Mouse (Mus musculus): Measurements from ENCODE around the gene Lpp. TPM values are rescaled to one million over a fixed set of nuclear protein-coding genes. Genes with fewer than 3 reads are reported as not detected.

Lpp gene
- polyA plus RNA-seq, 1 experiment from 2014 or later = 10.9 TPM

DNA sequence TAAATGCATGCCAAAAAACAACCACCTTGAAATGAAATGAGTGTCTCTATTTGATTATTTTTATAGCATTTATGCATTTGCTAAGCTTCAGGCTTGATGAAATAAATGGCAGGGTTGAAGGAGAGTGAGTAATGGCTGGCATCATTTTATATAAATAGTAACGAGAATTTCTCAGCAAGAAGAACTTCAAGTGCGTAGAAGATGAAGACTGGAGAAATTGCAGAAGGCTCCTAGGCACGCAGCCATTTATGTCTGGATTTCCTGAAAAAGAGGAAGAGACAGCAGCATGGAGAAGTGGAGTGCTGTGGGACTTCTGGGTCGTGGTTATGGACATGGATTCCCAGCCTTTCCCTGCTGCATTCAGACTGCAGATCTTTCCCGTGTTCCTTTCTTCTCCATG lies 259.7 kb downstream of the Lpp start:
- no peaks in the 10 kb centered on the region for H3K4me1 ChIP-seq (ENCODE audit: control insufficient read depth, insufficient read depth, low read depth, low read length)
- H3K27me3 ChIP-seq (replicated peaks; ENCODE audit: control insufficient read depth, insufficient read depth, low read length) = no peaks in the 10 kb centered on the region
- H3K36me3 ChIP-seq (ENCODE audit: control insufficient read depth, insufficient read depth, low read length) = no peaks in the 10 kb centered on the region
- no peak overlapping the region for H3K27ac ChIP-seq (ENCODE audit: low read depth, low read length)
- no peak overlapping the region for H3K4me2 ChIP-seq (ENCODE audit: low read length)
- no peak overlapping the region for H3K9ac ChIP-seq (ENCODE audit: low read depth, low read length)
- ATAC-seq = no peak
- H3K9me3 ChIP-seq (ENCODE audit: control insufficient read depth, low read length) = no peaks in the 10 kb centered on the region
- H3K4me3 ChIP-seq (ENCODE audit: low read length) = no peak overlapping the region
- WGBS = 79% methylated on average over 5 of the region's 5 CpGs

DNA sequence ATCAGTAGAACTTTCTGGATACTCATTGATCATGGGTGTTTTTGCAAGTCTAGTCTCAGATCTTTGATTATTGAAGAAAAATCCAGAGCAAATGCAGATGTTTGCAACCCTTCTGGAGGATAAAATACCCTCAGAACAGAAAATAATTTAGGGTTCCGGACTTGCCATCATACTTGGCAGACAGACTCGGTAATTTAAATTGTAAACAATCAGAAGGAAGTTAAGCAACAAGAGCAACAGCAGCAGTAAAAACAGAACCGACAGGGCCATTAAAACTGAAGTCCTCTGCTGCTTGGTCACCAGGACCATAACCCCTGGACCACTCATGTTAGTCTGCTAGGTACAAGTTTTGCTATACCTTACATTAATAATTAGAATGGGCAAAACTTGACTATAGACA lies 261.8 kb downstream of the Lpp start:
- H3K4me3 ChIP-seq (ENCODE audit: low read length) = no peak overlapping the region
- H3K9ac ChIP-seq (ENCODE audit: low read depth, low read length) = no peak overlapping the region
- H3K4me2 ChIP-seq (ENCODE audit: low read length) = no peak overlapping the region
- H3K27me3 ChIP-seq (replicated peaks; ENCODE audit: control insufficient read depth, insufficient read depth, low read length) = no peaks in the 10 kb centered on the region
- H3K4me1 ChIP-seq (ENCODE audit: control insufficient read depth, insufficient read depth, low read depth, low read length) = no peaks in the 10 kb centered on the region
- H3K9me3 ChIP-seq (ENCODE audit: control insufficient read depth, low read length) = no peaks in the 10 kb centered on the region
- WGBS = 90% methylated on average over 3 of the region's 3 CpGs
- no peak for ATAC-seq
- H3K36me3 ChIP-seq (ENCODE audit: control insufficient read depth, insufficient read depth, low read length) = no peaks in the 10 kb centered on the region
- no peak overlapping the region for H3K27ac ChIP-seq (ENCODE audit: low read depth, low read length)

DNA sequence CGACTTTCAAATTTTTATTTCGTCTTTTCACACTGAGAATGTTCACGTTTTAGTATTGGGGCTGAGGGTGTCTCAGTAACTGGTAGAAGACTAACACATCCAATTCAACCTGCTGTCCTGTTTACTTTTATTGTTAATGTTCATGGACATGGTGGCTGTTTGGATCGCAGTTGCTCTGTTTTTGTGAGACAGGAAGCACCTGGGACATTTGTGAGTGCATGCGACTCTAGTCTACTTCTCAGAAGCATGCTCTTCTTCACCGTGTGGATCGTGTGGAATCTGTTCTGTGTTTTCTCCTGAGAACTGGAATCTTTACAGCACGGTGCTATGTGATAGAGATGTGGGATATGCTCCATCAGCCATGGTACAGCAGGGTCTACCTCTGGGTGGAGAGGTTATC lies 262.7 kb downstream of the Lpp start:
- Histone ChIP-seq H3K9me3 (ENCODE audit: control insufficient read depth, low read length) (no peaks in the 10 kb centered on the region), H3K27ac (ENCODE audit: low read depth, low read length) (no peak overlapping the region), H3K36me3 (ENCODE audit: control insufficient read depth, insufficient read depth, low read length) (no peaks in the 10 kb centered on the region), H3K27me3 (replicated peaks; ENCODE audit: control insufficient read depth, insufficient read depth, low read length) (no peaks in the 10 kb centered on the region), H3K4me2 (ENCODE audit: low read length) (no peak overlapping the region), H3K4me1 (ENCODE audit: control insufficient read depth, insufficient read depth, low read depth, low read length) (no peaks in the 10 kb centered on the region), H3K9ac (ENCODE audit: low read depth, low read length) (no peak overlapping the region), H3K4me3 (ENCODE audit: low read length) (no peak overlapping the region)
- no peak for ATAC-seq
- WGBS = 96% methylated on average over 8 of the region's 8 CpGs

DNA sequence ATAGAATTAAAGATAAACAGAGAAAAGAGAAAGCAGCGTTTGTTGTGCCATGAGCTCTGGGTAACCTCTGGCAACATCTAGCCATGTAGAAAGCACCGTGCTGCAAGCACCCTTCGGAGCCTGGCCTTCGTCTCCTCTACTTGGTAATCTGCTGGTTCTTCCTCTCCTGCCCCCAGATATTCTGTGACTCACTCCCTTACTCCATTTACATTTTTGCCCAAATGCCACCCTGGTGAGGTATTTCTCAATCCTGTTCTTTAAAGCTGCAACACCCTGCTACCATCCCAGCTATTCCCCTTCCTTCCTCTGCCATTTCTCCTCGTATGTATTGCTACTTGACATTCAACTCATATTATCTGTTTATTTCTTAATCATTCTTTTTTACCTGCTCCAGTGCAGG lies 263.4 kb downstream of the Lpp start:
- no peak overlapping the region for H3K4me2 ChIP-seq (ENCODE audit: low read length)
- no peak overlapping the region for H3K9ac ChIP-seq (ENCODE audit: low read depth, low read length)
- ATAC-seq = no peak
- H3K27ac ChIP-seq (ENCODE audit: low read depth, low read length) = no peak overlapping the region
- H3K36me3 ChIP-seq (ENCODE audit: control insufficient read depth, insufficient read depth, low read length) = no peaks in the 10 kb centered on the region
- 96% methylated on average over 5 of the region's 5 CpGs for WGBS
- no peaks in the 10 kb centered on the region for H3K27me3 ChIP-seq (replicated peaks; ENCODE audit: control insufficient read depth, insufficient read depth, low read length)
- H3K9me3 ChIP-seq (ENCODE audit: control insufficient read depth, low read length) = no peaks in the 10 kb centered on the region
- H3K4me3 ChIP-seq (ENCODE audit: low read length) = no peak overlapping the region
- no peaks in the 10 kb centered on the region for H3K4me1 ChIP-seq (ENCODE audit: control insufficient read depth, insufficient read depth, low read depth, low read length)

DNA sequence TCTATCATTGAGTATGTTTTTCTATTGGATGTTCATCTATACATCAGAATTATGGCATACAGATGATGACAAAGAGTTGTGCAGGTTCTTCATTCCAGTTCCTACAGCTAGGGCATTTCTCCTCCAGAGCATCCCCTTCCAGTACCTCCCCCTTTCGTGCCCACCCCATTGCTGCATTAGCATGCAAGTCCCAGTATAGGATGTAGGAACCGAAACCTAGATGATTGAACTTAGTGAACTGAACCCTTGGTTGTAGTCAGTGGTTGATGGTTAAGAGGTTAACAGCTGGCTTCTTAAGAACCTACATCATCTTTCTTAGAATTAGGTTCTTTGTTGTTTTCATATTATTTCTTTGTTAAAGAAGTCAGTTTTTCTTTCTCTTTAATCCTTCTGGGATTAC lies 265.7 kb downstream of the Lpp start:
- H3K9ac ChIP-seq (ENCODE audit: low read depth, low read length) = no peak overlapping the region
- no peak for ATAC-seq
- no peak overlapping the region for H3K27ac ChIP-seq (ENCODE audit: low read depth, low read length)
- no peaks in the 10 kb centered on the region for H3K36me3 ChIP-seq (ENCODE audit: control insufficient read depth, insufficient read depth, low read length)
- WGBS = 90% methylated on average over 2 of the region's 2 CpGs
- H3K4me3 ChIP-seq (ENCODE audit: low read length) = no peak overlapping the region
- no peaks in the 10 kb centered on the region for H3K27me3 ChIP-seq (replicated peaks; ENCODE audit: control insufficient read depth, insufficient read depth, low read length)
- no peak overlapping the region for H3K4me2 ChIP-seq (ENCODE audit: low read length)
- no peaks in the 10 kb centered on the region for H3K4me1 ChIP-seq (ENCODE audit: control insufficient read depth, insufficient read depth, low read depth, low read length)
- no peaks in the 10 kb centered on the region for H3K9me3 ChIP-seq (ENCODE audit: control insufficient read depth, low read length)

DNA sequence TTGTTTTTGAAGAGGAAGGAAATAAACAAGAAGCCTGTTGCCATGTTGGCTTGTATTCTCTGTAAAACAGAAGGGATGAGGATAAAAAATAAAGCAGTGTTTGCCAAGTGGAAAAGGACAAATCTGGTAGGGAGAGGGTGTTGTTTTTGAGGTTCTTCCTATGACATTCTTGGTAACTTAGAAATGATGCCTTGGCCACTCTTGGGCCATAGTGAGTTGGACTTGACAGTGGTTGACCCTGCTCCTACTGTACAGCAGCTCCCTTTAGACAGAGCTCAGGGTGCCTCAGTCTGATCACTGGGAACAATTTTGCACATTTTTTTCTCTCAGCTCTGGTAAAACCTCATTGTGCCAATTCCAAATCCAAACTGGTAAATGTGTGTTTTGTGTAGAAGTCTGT lies 270.8 kb downstream of the Lpp start:
- Histone ChIP-seq H3K9me3 (ENCODE audit: control insufficient read depth, low read length) (no peaks in the 10 kb centered on the region), H3K27ac (ENCODE audit: low read depth, low read length) (no peak overlapping the region), H3K4me2 (ENCODE audit: low read length) (no peak overlapping the region), H3K9ac (ENCODE audit: low read depth, low read length) (no peak overlapping the region), H3K36me3 (ENCODE audit: control insufficient read depth, insufficient read depth, low read length) (no peaks in the 10 kb centered on the region), H3K27me3 (replicated peaks; ENCODE audit: control insufficient read depth, insufficient read depth, low read length) (no peaks in the 10 kb centered on the region), H3K4me3 (ENCODE audit: low read length) (no peak overlapping the region), H3K4me1 (ENCODE audit: control insufficient read depth, insufficient read depth, low read depth, low read length) (no peaks in the 10 kb centered on the region)
- ATAC-seq = no peak

DNA sequence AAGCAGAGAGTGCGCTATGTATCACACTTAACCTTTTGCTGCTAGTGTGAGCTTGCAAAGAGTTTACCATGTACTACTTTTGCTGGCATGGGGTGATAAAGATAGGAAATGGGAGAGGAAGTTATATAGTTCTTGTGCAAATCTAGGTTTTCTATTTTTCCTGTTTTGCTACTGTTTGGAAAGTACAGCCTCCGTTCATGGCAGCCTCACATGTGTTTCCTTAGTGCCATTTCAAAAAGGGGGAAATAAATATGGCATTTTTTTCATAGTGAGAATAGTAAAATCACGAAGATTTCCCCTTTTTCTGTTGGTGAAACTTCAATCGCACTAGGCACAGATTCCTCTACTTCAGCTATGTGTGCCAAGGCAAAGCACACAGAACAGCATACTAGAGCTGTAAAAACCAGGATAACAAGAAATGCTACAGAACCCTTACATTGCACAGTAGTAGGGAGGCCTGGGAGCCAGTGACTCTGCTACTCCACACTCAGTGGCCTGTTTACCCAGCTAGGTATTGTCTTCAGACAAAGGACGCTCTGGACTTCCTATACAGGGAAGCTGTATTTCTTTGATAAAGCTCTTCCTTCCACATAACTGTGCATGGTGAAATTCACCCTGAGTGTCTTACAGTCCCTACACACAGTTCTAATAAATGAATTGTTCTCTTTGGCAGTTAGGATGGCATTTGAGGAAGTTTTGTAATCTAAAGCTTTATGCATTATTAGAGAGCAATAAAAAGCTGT lies 276.6 kb downstream of the Lpp start:
- no peaks in the 10 kb centered on the region; the same call in 1 of the 2 replicates for H3K4me1 ChIP-seq (ENCODE audit: control insufficient read depth, insufficient read depth, low read depth, low read length)
- no peak overlapping the region for H3K4me3 ChIP-seq (ENCODE audit: low read length)
- no peak overlapping the region for H3K4me2 ChIP-seq (ENCODE audit: low read length)
- no peak overlapping the region for H3K27ac ChIP-seq (ENCODE audit: low read depth, low read length)
- H3K9ac ChIP-seq (ENCODE audit: low read depth, low read length) = no peak overlapping the region
- no peak for ATAC-seq
- 88% methylated on average over 5 of the region's 5 CpGs for WGBS
- H3K9me3 ChIP-seq (ENCODE audit: control insufficient read depth, low read length) = no peaks in the 10 kb centered on the region
- no peaks in the 10 kb centered on the region for H3K27me3 ChIP-seq (replicated peaks; ENCODE audit: control insufficient read depth, insufficient read depth, low read length)
- no peaks in the 10 kb centered on the region for H3K36me3 ChIP-seq (ENCODE audit: control insufficient read depth, insufficient read depth, low read length)

DNA sequence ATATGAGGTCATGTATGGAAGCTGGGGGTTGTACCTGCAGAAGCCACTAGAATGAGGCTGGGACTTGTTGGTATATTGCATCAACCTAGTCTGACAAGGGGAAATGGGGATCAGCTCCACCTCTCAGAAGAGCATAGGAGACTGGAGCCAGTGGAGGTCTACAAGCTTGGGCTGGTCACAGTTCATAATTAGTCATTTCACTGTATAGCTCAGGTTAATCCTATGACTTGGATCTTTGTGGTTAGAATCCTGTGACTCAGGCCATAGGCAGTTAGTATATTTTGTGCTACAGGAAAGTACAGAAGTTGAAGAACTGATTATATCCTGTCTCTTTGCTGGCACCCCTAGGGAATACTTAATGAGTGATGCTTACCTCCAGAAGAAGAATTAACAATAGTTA lies 285.6 kb downstream of the Lpp start:
- Histone ChIP-seq H3K9me3 (ENCODE audit: control insufficient read depth, low read length) (no peaks in the 10 kb centered on the region), H3K4me2 (ENCODE audit: low read length) (no peak overlapping the region), H3K36me3 (ENCODE audit: control insufficient read depth, insufficient read depth, low read length) (no peaks in the 10 kb centered on the region), H3K4me3 (ENCODE audit: low read length) (no peak overlapping the region), H3K27me3 (replicated peaks; ENCODE audit: control insufficient read depth, insufficient read depth, low read length) (no peaks in the 10 kb centered on the region), H3K9ac (ENCODE audit: low read depth, low read length) (no peak overlapping the region), H3K27ac (ENCODE audit: low read depth, low read length) (no peak overlapping the region), H3K4me1 (ENCODE audit: control insufficient read depth, insufficient read depth, low read depth, low read length) (no peaks in the 10 kb centered on the region)
- no peak for ATAC-seq

DNA sequence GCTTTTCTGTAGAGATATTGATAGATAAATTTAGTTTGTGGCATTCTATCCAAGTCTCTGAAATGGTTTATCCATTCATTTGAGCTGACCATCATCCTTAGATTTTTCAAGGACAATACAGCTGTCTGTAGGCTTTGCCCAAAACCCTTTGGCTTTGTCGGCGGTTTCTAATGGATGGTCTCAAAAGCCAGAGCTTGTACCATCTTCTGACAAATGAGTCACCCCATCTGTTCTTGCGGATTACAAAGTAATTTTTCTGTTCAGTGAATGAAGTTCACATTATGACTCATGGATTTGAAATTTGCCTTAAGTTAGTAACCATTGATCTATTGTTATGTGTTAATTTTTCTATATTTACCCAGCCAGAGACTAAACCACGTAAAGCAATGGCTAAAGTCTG lies 301.8 kb downstream of the Lpp start:
- H3K9me3 ChIP-seq (ENCODE audit: control insufficient read depth, low read length) = no peaks in the 10 kb centered on the region
- ATAC-seq = no peak
- H3K4me3 ChIP-seq (ENCODE audit: low read length) = no peak overlapping the region
- H3K4me1 ChIP-seq (ENCODE audit: control insufficient read depth, insufficient read depth, low read depth, low read length) = no peaks in the 10 kb centered on the region
- H3K27me3 ChIP-seq (replicated peaks; ENCODE audit: control insufficient read depth, insufficient read depth, low read length) = no peaks in the 10 kb centered on the region
- H3K9ac ChIP-seq (ENCODE audit: low read depth, low read length) = no peak overlapping the region
- 92% methylated on average over 4 of the region's 4 CpGs for WGBS
- no peaks in the 10 kb centered on the region for H3K36me3 ChIP-seq (ENCODE audit: control insufficient read depth, insufficient read depth, low read length)
- no peak overlapping the region for H3K27ac ChIP-seq (ENCODE audit: low read depth, low read length)
- H3K4me2 ChIP-seq (ENCODE audit: low read length) = no peak overlapping the region

DNA sequence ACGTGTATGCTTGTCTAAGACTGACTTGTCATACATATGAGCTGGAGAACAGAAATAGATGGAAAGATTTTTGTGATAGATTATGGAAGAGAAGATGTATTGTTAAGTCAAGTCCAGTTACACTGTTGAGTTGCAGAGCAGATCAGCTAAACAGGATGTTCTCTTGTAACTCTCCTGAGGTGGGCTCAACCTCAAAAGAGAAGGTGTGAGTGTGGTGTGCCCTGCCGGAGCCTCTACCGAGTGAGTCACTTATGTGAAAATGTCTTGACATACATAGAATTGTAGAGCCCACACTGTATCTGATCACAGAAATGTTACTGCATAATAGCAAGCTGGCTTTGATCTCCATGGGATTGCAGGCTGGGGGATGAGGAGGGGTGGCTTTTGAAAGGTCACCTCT lies 310.9 kb downstream of the Lpp start:
- Histone ChIP-seq H3K9me3 (ENCODE audit: control insufficient read depth, low read length) (no peaks in the 10 kb centered on the region), H3K27ac (ENCODE audit: low read depth, low read length) (no peak overlapping the region), H3K27me3 (replicated peaks; ENCODE audit: control insufficient read depth, insufficient read depth, low read length) (no peaks in the 10 kb centered on the region), H3K4me1 (ENCODE audit: control insufficient read depth, insufficient read depth, low read depth, low read length) (no peaks in the 10 kb centered on the region), H3K4me2 (ENCODE audit: low read length) (no peak overlapping the region), H3K36me3 (ENCODE audit: control insufficient read depth, insufficient read depth, low read length) (no peaks in the 10 kb centered on the region), H3K9ac (ENCODE audit: low read depth, low read length) (no peak overlapping the region), H3K4me3 (ENCODE audit: low read length) (no peak overlapping the region)
- WGBS = 91% methylated on average over 3 of the region's 3 CpGs
- ATAC-seq = no peak
